Mouse (Mus musculus) myocyte (in vitro differentiated cells): Measurements from ENCODE around the gene Ank3.

Experiments
- CEBPB ChIP-seq: IDR thresholded peaks from 2 replicates; pipeline ENCODE4 v1.6.1; 2011; ENCODE audit warnings: mild to moderate bottlenecking, moderate library complexity; ENCODE audit not compliant: poor library complexity, insufficient read depth, severe bottlenecking
- E2F4 ChIP-seq: IDR thresholded peaks from one replicate; pipeline ENCODE4 v1.6.1; 2011; ENCODE audit warnings: mild to moderate bottlenecking, control low read depth, moderate library complexity; ENCODE audit not compliant: insufficient read depth
- MAX ChIP-seq: IDR thresholded peaks from one replicate; pipeline ENCODE4 v1.6.1; 2011; ENCODE audit warnings: low read depth, mild to moderate bottlenecking, control low read depth
- MYOG ChIP-seq, 3 experiments: IDR thresholded peaks; one replicate each; pipeline ENCODE4 v1.6.1; 2011; ENCODE audit warnings: control low read depth in 2 of 3, low read depth in 2 of 3, mild to moderate bottlenecking in 2 of 3; ENCODE audit not compliant: insufficient read length in 2 of 3, control insufficient read depth in 1 of 3, insufficient read depth in 1 of 3
- POLR2A ChIP-seq: IDR thresholded peaks from one replicate; pipeline ENCODE4 v1.6.1; 2011; ENCODE audit warnings: low read depth, mild to moderate bottlenecking, control low read depth, moderate library complexity; ENCODE audit not compliant: insufficient read length
- POLR2AphosphoS2 ChIP-seq: IDR thresholded peaks from one replicate; pipeline ENCODE4 v1.6.1; 2011; ENCODE audit warnings: low read depth, control low read depth; ENCODE audit not compliant: insufficient read length
- TCF12 ChIP-seq: IDR thresholded peaks from one replicate; pipeline ENCODE4 v1.6.1; 2011; ENCODE audit warnings: mild to moderate bottlenecking, control low read depth; ENCODE audit not compliant: poor library complexity, insufficient read depth, severe bottlenecking
- USF1 ChIP-seq: IDR thresholded peaks from one replicate; pipeline ENCODE4 v1.6.1; 2011; ENCODE audit warnings: low read depth, mild to moderate bottlenecking, control low read depth, moderate library complexity

DNA sequence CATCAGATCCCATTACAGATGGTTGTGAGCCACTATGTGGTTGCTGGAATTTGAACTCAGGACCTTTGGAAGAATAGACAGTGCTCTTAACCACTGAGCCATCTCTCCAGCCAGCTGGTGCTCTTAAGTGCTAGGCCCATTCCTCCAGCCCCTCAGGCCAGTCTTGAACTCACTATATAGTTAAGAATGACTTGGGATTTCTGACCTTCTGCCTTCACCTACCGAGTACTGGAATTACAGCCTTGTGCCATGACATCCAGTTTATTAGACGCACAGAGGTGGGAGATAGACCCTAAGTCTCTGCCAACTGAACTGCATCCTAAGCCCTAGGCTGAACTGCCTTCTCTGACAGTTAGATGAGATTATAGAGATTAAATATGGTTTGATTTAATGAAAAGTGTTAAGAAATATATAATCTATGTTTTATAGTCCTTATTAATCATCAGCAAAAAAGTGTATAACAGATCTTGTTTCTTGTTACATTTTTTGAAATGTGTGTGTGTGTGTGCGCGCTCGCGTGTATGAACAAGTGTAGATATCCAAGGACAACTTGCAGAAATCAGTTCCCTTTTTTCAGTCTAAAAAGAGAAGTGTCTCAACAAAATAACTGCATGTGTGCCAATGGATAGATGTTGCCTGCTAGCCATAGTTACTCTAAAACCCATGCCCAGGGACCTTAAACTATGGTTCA is 520.0 kb downstream of the Ank3 start:
- no peak for TF ChIP-seq POLR2AphosphoS2
- TF ChIP-seq TCF12: no peak
- no peak for TF ChIP-seq MYOG (IDR thresholded peaks at IDR 0.05; ENCODE audit: control insufficient read depth in 1 of 3, insufficient read depth in 1 of 3, insufficient read length in 2 of 3, low read depth in 2 of 3)
- no peak for TF ChIP-seq USF1
- TF ChIP-seq MAX: no peak
- TF ChIP-seq POLR2A: no peak
- TF ChIP-seq CEBPB: no peak
- no peak for TF ChIP-seq E2F4
